Mouse (Mus musculus) cerebellum, postnatal 10 days (tissue): Measurements from ENCODE around the gene Olfr917.

ENCODE experiments used
- DNase-seq, 2 experiments: peaks; one replicate each; pipeline ENCODE4 v3.0.0; 2021; ENCODE audit warnings: mixed read lengths in 2 of 2

The Olfr917 gene

GRCm38 (mm10) chr9:38665742-38666141, at the start of gene Olfr917:
Olfr917 (minus strand) TSS chr9:38665842.
- DNase-seq = no peak

- no peak for DNase-seq
Observed at GRCm38 (mm10) chr9:38674501-38674900, 8.9 kb upstream of the Olfr917 start, which contains the start of gene Olfr918. Olfr918 (minus strand) TSS chr9:38674601.

GRCm38 (mm10) chr9:38672887-38673286, 7.2 kb upstream of the Olfr917 start:
- no peak for DNase-seq

GRCm38 (mm10) chr9:38659775-38660174, 5.9 kb downstream of the Olfr917 start, which contains the start of gene Olfr916:
Olfr916 (minus strand) TSS chr9:38659875.
- DNase-seq = no peak

- DNase-seq = no peak
Observed at GRCm38 (mm10) chr9:38632406-38632805, 33.2 kb downstream of the Olfr917 start.
